In genomic region chr10:39612989-39613831, GRCm38 (mm10) we compare ENCODE assay signal across 8 mouse cellular contexts. TPM values are rescaled to one million over a fixed set of nuclear protein-coding genes. Genes with fewer than 3 reads are reported as not detected.
A peak's percentile ranks its signal among the peaks of the same experiment; 100 is the strongest.
DNase-seq lines count a peak whose midpoint lies in the region; ATAC-seq lines count a peak whose summit lies in the region.

No protein-coding gene starts in this region.

- peak; percentile 91 for DNase-seq in adipocyte (ENCODE audit: low spot score)
- peak; percentile 20 to 30 for DNase-seq in cerebellum, postnatal 4 days (ENCODE audit: low spot score in 2 of 2)
- DNase-seq in gastrocnemius, postnatal 36 days = peak; percentile 70 to 76
- DNase-seq in intestine, embryonic 14.5 days (ENCODE audit: low spot score) = peak; percentile 87
- peak; percentile 81 for DNase-seq in lung, adult 18-20 months
- DNase-seq in thymus, postnatal 14 days = peak; percentile 67
- no peak for DNase-seq in right cerebral cortex, postnatal 10 days (ENCODE audit: low spot score in 2 of 2)

- intact Hi-C loops in gastrocnemius, postnatal 36 days (cut with DNase I) = loop anchor here (1.0 to 2.0 kb wide), 3 partner anchors 35 to 118 kb away; no protein-coding TSS in a partner anchor

- peaks cover 43% of the 10 kb centered on the region for H3K4me1 ChIP-seq in intestine, embryonic 14.5 days (replicated peaks; ENCODE audit: control insufficient read depth, insufficient read depth, low read length)
- H3K4me1 ChIP-seq in neural tube, embryonic 13.5 days (replicated peaks) = peaks cover 27% of the 10 kb centered on the region

- peak overlapping the region; percentile 65 for H3K4me2 ChIP-seq in intestine, embryonic 14.5 days (ENCODE audit: low read length)
- peak overlapping the region; percentile 42 for H3K4me2 ChIP-seq in neural tube, embryonic 13.5 days

- WGBS in intestine, embryonic 14.5 days = 3% methylated on average over 26 of the region's 26 CpGs
- WGBS in neural tube, embryonic 13.5 days = 18% methylated on average over 26 of the region's 26 CpGs

- peak overlapping the region; percentile 72 for H3K9ac ChIP-seq in intestine, embryonic 14.5 days (ENCODE audit: low read length)
- H3K9ac ChIP-seq in neural tube, embryonic 13.5 days = peak overlapping the region; percentile 49

- 0 out of 2 replicates have a peak, but pooled peaks cover 3% of the 10 kb centered on the region for H3K9me3 ChIP-seq in intestine, embryonic 14.5 days (ENCODE audit: control insufficient read depth, low read length)
- H3K9me3 ChIP-seq in neural tube, embryonic 13.5 days = no peaks in the 10 kb centered on the region

- H3K36me3 ChIP-seq in intestine, embryonic 14.5 days (ENCODE audit: control insufficient read depth, insufficient read depth, low read length) = peaks cover 6% of the 10 kb centered on the region; the same call in 1 of the 2 replicates
- H3K36me3 ChIP-seq in neural tube, embryonic 13.5 days = no peaks in the 10 kb centered on the region

- peak overlapping the region; percentile 99 for H3K27ac ChIP-seq in intestine, embryonic 14.5 days (ENCODE audit: low read depth)
- H3K27ac ChIP-seq in neural tube, embryonic 13.5 days (replicated peaks) = peak overlapping the region; percentile 49; the same call in 1 of the 2 replicates

- peak overlapping the region; percentile 46 for H3K4me3 ChIP-seq in intestine, embryonic 14.5 days (ENCODE audit: low read depth, low read length)
- peak overlapping the region; percentile 3; the same call in 1 of the 2 replicates for H3K4me3 ChIP-seq in neural tube, embryonic 13.5 days

- H3K27me3 ChIP-seq in intestine, embryonic 14.5 days (replicated peaks; ENCODE audit: control insufficient read depth, insufficient read depth, low read length) = no peaks in the 10 kb centered on the region
- no peaks in the 10 kb centered on the region for H3K27me3 ChIP-seq in neural tube, embryonic 13.5 days

- ATAC-seq in intestine, embryonic 14.5 days (replicated peaks; ENCODE audit: low FRiP score, low TSS enrichment, low read depth) = peak; percentile 86
- 0 out of 2 replicates have a peak, but pooled peaks have one; percentile 51 for ATAC-seq in neural tube, embryonic 13.5 days (ENCODE audit: low read depth)

RNA-seq across cellular contexts. Expression of gene Traf3ip2, which starts 0.5 kb away (rescaled TPM):
- total RNA-seq in gastrocnemius, postnatal 36 days (2021) = 1 to 10 TPM; 4.9 to 5.1 TPM
- 27.8 and 28.5 TPM in 2 replicates for polyA plus RNA-seq in intestine, embryonic 14.5 days (2014; fragmentation: Nextera tagmentation; extraction: Ambion mirVana)
- 4.8 and 5.0 TPM in 2 replicates for polyA plus RNA-seq in neural tube, embryonic 13.5 days (2015; fragmentation: Nextera tagmentation; extraction: Ambion mirVana)

Comparison
In these comparisons a context has a peak if more than half of its experiments do, and no peak if none do; other contexts are left out.
1. DNase-seq: peak in adipocyte (single experiment), cerebellum, postnatal 4 days (2 of 2), gastrocnemius, postnatal 36 days (2 of 2), intestine, embryonic 14.5 days (single experiment), lung, adult 18-20 months (2 of 2) and thymus, postnatal 14 days (single experiment); none in right cerebral cortex, postnatal 10 days (0 of 2).